Mouse (Mus musculus): ENCODE data around the gene Cpm. TPM values are rescaled to one million over a fixed set of nuclear protein-coding genes. Genes with fewer than 3 reads are reported as not detected.
"Not testable (repeated sequence)": the region's sequence is repeated elsewhere in the genome, so short reads cannot be mapped to it uniquely, and the experiment has no call there.

The Cpm gene
- polyA plus RNA-seq, 1 experiment from 2014 or later, result 69.8 TPM

DNA sequence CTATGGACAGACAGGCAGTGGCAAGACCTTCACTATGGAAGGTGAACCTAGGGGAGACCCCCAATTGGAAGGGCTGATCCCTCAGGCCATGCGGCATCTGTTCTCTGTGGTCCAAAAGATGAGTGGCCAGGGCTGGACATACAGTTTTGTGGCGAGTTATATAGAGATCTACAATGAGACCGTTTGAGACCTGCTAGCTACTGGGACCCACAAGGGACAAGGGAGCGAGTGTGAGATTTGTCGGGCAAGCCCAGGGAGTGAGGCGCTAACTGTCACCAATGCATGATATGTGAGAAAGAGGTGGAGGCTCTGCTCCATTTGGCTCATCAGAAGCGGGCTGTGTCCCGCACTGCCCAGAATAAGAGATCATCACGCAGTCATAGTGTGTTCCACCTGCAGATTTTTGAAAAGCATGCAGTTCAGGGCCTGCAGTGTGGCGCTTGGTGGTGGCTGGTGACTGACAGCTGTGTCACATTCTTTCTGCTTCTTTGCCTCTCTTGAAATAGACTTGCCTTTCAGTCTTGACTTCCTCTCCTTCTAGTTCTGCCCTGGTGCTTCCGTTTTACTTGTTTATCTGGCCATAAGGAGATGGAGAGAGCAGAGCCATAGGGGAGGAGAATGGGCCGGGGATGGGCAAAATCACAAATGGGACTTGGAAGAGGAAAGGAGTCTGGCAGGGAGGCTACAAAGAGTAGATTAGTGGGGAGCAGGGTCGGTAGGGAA is 33.7 kb upstream of the Cpm start:
- no peak overlapping the region for H3K4me3 ChIP-seq
- no peaks in the 10 kb centered on the region for H3K27me3 ChIP-seq
- H3K36me3 ChIP-seq, result no peaks in the 10 kb centered on the region
- no peak for ATAC-seq (ENCODE audit: insufficient number of reproducible peaks, low FRiP score, low TSS enrichment, low read depth)
- WGBS, result 73% methylated on average over 13 of the region's 13 CpGs
- no peak overlapping the region for H3K27ac ChIP-seq
- H3K4me2 ChIP-seq, result no peak overlapping the region
- no peaks in the 10 kb centered on the region for H3K9me3 ChIP-seq
- no peak overlapping the region for H3K9ac ChIP-seq
- peaks cover 3% of the 10 kb centered on the region; the same call in 1 of the 2 replicates for H3K4me1 ChIP-seq

DNA sequence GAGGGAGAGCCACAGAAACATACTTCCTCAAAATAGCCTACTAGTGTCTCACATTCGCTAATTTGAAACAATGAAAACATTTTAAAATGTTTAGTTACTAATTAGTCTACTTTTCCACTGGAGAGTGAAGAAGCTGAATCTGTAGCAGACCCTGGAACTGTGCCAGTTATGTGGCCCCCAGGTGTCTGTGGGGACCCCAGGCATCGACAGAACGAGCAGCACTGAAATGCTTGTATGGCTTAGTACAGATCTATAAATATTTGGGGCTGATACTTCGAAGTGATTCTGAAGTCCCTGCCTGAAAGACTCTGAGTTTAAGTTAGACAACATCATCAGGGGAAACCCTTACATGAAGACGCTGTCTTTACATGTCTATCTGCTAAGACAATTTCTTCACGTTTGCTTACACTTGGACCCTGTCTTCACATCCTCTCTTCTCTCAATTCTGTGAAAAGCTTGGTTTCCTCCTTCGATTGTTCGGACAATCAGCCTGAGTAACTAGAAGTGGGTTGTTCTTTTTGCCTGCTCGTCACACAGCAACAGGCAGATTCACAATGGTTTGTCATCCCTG is 33.0 kb upstream of the Cpm start:
- Histone ChIP-seq H3K4me1 (peaks cover 3% of the 10 kb centered on the region; the same call in 1 of the 2 replicates), H3K27ac (no peak overlapping the region), H3K9me3 (no peaks in the 10 kb centered on the region), H3K4me2 (no peak overlapping the region), H3K36me3 (no peaks in the 10 kb centered on the region), H3K4me3 (no peak overlapping the region), H3K27me3 (no peaks in the 10 kb centered on the region), H3K9ac (no peak overlapping the region)
- ATAC-seq (ENCODE audit: insufficient number of reproducible peaks, low FRiP score, low TSS enrichment, low read depth), result no peak
- WGBS, result 65% methylated on average over 9 of the region's 9 CpGs

DNA sequence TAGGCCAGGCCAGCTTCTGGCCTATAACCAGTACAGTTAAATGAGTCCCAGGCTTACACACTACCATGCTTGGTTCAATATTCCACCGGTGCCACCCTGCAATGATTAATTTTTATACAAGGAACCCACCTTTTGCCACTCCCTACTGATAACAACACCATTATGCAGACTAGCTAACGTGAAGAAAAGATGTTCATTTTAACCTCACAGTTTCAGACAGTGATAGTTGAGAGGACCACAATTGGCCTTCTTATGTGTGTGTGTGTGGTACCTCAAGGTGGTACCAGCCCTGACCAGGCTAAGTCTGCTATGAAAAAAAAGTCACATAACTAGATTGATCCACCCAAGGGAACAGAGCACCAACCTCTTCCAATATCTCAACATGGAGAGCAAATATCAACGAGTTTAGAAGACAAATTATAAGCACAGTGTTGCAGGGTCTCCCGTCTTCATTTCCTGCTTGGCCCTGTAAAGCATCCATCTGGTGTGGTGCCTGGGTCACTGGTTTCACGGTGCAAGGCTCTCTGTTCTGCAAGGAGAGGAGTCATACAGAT is 32.5 kb upstream of the Cpm start:
- 56% methylated on average over 5 of the region's 5 CpGs for WGBS
- Histone ChIP-seq H3K27ac (no peak overlapping the region), H3K4me2 (no peak overlapping the region), H3K4me1 (peaks cover 1% of the 10 kb centered on the region; the same call in 1 of the 2 replicates), H3K36me3 (no peaks in the 10 kb centered on the region), H3K9me3 (no peaks in the 10 kb centered on the region), H3K27me3 (no peaks in the 10 kb centered on the region), H3K4me3 (no peak overlapping the region), H3K9ac (no peak overlapping the region)
- ATAC-seq (ENCODE audit: insufficient number of reproducible peaks, low FRiP score, low TSS enrichment, low read depth), result no peak

DNA sequence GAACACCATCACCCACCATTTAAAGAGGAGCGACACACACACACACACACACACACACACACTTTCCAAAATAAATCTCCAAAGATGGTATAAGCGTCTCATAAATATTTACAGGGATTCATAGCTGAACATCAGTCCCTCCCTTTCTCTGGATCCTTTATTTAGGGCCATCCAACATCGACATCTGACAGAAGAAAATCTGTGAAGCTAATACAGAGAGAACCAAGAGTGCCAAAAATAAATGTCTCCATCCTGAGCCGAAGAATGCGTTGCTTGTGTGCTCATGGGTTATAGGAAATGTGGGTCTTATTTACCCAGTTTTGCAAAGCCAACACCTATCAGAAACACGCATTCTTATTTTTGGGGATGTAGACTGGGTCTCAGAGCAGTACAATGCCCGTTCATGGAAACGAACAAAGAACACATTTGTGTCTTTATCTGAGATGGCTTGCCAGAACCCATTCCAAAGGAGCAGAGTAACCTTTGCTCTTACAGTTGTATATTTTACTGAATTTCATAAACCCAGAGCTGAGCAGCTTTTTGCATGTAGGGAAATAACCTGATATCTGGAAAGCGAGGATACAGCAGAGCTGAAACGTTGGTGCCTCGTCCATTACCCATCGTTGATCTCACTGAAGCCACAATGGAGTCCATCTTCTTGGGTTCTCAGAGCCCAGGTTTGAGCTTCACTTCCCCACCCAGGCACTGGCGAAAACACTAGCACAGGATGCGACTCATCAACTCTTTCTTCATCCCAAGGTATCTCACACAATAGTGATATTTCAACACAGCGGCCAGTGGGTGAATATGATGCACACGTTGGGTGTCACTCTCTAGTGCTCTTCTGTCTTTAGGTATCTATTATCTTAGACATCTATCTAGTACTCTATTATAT is 31.7 kb upstream of the Cpm start:
- H3K4me3 ChIP-seq; H3K4me2 ChIP-seq; H3K27me3 ChIP-seq; H3K4me1 ChIP-seq; ATAC-seq (ENCODE audit: insufficient number of reproducible peaks, low FRiP score, low TSS enrichment, low read depth); H3K27ac ChIP-seq; H3K9me3 ChIP-seq; H3K36me3 ChIP-seq; H3K9ac ChIP-seq: not testable (repeated sequence)
- WGBS, result 86% methylated on average over 16 of the region's 16 CpGs

DNA sequence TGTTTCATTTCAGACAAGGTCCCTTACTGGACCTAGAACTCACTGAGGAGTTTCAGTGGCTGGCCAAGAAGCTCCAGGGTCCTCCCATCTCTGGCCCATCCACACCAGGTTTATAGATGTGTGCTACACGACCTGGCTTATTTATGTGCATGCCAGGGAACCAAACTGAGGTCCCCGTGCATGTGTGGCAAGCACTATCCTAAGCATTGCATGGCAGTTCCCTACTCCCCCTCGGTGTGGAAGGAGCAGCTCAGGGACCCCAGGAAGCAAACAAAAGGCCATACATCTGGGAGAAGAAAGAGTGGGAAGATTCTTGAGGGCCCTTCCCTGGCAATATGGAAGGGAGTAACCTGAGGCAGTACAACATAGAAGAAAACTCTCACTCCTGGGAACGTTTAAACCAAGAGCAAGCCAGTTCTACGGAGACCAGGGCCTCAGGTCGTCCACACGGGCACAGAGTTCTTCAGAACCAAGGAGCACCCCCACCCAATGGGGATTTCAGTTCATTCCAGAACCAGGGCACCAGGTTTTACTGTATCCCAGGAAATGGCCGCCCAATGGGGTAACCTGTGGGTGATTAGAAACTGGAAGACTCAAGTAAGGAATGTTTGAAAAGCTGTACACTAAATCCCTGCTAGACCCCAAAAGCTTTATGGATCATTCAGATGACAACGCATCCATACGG is 30.9 kb upstream of the Cpm start:
- Histone ChIP-seq H3K27me3 (no peaks in the 10 kb centered on the region), H3K36me3 (no peaks in the 10 kb centered on the region), H3K27ac (no peak overlapping the region), H3K9ac (no peak overlapping the region), H3K4me2 (no peak overlapping the region), H3K4me3 (no peak overlapping the region), H3K4me1 (no peaks in the 10 kb centered on the region), H3K9me3 (no peaks in the 10 kb centered on the region)
- 87% methylated on average over 10 of the region's 10 CpGs for WGBS
- no peak for ATAC-seq (ENCODE audit: insufficient number of reproducible peaks, low FRiP score, low TSS enrichment, low read depth)

DNA sequence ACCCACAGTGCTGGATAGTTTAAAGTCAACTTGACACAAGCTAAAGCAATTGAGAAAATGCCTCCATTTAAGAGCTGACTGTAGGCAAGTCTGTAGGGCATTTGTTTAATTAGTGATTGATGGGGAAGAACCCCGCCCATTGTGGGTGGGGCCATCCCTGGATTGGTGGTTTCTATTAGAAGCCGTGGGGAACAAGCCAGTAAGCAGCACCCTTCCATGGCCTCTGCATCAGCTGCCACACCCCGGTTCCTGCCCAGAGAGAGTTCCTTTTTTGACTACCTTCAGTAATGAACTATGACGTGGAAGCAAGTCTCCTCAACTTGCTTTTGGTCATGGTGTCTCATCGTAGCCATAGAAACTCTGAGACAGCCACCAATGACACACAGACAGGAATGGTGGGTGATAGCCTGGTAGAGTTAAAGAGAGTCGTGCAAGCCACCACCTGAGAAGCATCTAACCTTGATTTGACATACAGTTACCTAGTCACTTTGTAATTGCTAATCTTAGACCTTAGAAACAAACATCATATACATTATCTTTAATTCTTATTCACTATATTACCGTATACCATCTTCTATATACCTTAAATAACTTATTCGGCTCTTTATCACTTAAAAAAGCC is 30.2 kb upstream of the Cpm start:
- not testable (repeated sequence) for ATAC-seq (ENCODE audit: insufficient number of reproducible peaks, low FRiP score, low TSS enrichment, low read depth); H3K9me3 ChIP-seq
- WGBS, result 88% methylated on average over 8 of the region's 8 CpGs

DNA sequence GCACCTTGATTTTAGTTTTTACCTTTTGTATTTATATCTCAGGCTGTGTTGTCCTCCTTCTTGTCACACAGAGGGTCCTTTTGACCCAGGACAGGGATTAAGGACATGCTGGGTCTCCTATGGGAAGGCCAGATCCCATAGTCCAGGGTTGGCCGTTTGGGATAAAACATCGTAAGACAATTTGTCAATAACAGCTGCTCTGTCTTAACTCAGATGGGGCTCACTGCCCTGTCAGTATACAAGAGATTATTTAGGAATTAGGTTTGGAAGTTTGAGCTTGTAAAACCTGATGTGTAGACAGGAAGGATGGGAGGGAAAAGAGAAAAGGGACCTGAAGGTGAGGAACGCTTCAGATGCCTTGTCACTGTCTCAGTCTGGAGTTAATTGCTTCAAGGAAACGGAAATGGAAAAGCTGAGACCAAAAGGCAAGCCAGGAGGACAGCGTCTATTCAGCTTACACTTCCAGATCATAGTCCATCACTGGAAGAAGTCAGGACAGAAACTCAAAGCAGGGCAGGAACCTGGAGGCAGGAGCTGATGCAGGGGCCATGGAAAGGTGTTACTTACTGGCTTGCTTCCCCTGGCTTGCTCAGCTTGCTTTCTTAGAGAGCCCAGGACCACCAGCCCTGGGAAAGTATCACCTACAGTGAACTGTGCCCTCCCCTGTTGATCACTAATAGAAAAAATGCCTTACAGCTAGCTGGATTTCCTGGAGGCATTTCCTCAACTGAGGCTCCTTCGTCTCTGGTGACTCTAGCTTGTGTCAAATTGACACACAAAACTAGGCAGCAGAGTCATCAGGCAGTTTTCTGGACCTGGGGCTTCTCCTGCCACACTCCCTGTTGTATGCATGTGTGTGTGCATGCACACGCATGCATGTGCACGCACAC is 27.9 kb upstream of the Cpm start:
- Histone ChIP-seq H3K4me1 (no peaks in the 10 kb centered on the region), H3K4me3 (no peak overlapping the region), H3K27me3 (no peaks in the 10 kb centered on the region), H3K36me3 (no peaks in the 10 kb centered on the region), H3K9ac (no peak overlapping the region), H3K27ac (no peak overlapping the region), H3K4me2 (no peak overlapping the region), H3K9me3 (no peaks in the 10 kb centered on the region)
- ATAC-seq (ENCODE audit: insufficient number of reproducible peaks, low FRiP score, low TSS enrichment, low read depth), result no peak
- WGBS, result 49% methylated on average over 8 of the region's 8 CpGs

More for the DNA sequence above, 30.2 kb upstream of the Cpm start:
- H3K36me3 ChIP-seq, H3K9ac ChIP-seq, H3K27ac ChIP-seq, H3K4me2 ChIP-seq, H3K4me3 ChIP-seq, H3K4me1 ChIP-seq, H3K27me3 ChIP-seq: not testable (repeated sequence)

DNA sequence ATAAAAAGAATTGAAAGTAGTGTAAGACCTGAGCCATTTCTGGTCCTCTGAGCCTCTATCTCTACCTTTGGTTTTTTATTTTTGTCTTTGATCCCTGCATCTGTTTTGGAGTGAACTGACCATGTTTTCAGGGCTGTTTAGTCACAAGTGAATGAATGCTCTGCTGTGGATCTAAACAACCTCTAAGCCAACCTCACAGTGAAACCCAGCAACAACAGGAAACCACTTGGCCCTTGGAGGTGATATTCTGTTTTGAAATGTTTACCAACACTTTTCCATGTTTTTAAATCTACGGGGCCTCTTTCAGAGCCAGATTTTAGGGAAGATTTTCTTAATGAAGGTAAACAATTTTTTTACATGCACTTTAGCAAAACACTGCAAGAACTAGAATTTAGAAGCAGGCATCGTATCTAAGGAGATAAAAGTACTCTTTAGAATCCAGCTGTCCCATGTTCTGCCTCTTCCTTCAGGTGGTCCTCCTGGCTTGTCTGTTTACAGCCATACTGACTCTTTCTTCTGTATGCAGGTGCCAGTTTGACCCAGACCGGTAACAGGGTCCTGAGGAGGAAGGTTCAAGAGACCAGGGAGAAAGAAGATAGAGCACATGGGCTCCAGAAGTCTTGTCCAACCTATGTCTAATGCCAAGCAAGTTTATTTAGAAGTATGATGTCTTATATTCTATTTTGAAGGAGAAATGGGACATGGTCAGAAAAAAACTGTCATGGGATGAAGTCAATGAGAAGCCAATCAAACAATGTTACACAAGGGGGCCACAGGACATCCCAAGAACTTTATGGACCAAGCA is 26.8 kb upstream of the Cpm start:
- Histone ChIP-seq H3K4me3 (no peak overlapping the region), H3K27ac (no peak overlapping the region), H3K4me2 (no peak overlapping the region), H3K4me1 (no peaks in the 10 kb centered on the region), H3K9me3 (no peaks in the 10 kb centered on the region), H3K36me3 (no peaks in the 10 kb centered on the region), H3K9ac (no peak overlapping the region), H3K27me3 (no peaks in the 10 kb centered on the region)
- WGBS, result 90% methylated on average over 3 of the region's 3 CpGs
- no peak for ATAC-seq (ENCODE audit: insufficient number of reproducible peaks, low FRiP score, low TSS enrichment, low read depth)

DNA sequence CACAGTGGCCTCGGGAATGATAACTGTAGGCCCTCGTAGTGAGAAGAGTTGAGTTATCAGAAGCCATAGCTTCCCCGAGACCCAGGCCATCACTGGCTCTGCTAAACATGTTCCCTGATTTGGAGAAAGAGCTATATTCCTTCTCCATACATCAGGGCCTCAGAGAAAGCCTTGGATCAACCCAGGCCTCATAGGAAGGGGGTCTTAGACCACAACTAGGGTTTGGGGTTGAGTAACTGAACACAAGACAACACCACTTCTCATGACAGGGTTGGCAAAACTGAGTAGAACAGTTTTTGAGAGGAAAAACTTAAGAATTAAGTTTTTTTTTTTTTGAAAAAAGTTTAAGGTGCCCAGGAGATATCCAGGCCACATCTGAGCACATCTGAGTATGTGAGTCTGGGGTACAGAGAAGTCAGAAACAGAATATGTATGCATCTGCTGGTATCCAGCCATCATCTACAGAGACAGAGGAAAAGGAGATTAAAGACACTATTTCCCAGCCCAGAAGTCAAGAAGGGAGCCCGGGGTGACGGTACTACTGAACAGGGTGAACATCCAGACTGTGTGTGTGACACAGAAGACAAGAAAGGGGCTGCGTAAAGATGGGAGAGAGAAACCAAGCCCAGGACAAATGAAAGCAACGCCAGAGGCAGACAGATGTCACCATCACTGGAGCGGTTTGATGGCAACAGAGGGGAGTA is 26.0 kb upstream of the Cpm start:
- H3K4me3 ChIP-seq, result no peak overlapping the region
- no peak for ATAC-seq (ENCODE audit: insufficient number of reproducible peaks, low FRiP score, low TSS enrichment, low read depth)
- H3K36me3 ChIP-seq, result no peaks in the 10 kb centered on the region
- H3K4me1 ChIP-seq, result no peaks in the 10 kb centered on the region
- no peak overlapping the region for H3K4me2 ChIP-seq
- H3K27ac ChIP-seq, result no peak overlapping the region
- H3K27me3 ChIP-seq, result no peaks in the 10 kb centered on the region
- 73% methylated on average over 8 of the region's 8 CpGs for WGBS
- no peaks in the 10 kb centered on the region for H3K9me3 ChIP-seq
- H3K9ac ChIP-seq, result no peak overlapping the region
